Mouse (Mus musculus) brain, embryonic 14.5 days (tissue): Measurements from ENCODE around the gene Adarb2.

Experiments
- CTCF ChIP-seq: fragments of 200-500 bp; IDR thresholded peaks from 2 replicates; pipeline ENCODE4 v1.5.1; 2012; ENCODE audit warnings: inconsistent platforms, mild to moderate bottlenecking, moderate library complexity, borderline replicate concordance; ENCODE audit not compliant: insufficient read depth, insufficient read length; ENCODE audit errors: extremely low read depth
- POLR2A ChIP-seq: fragments of 200-500 bp; IDR thresholded peaks from 2 replicates; pipeline ENCODE4 v1.6.1; 2012; ENCODE audit warnings: mild to moderate bottlenecking, inconsistent platforms, borderline replicate concordance; ENCODE audit not compliant: poor library complexity, insufficient read depth, insufficient read length, severe bottlenecking; ENCODE audit errors: extremely low read depth

DNA sequence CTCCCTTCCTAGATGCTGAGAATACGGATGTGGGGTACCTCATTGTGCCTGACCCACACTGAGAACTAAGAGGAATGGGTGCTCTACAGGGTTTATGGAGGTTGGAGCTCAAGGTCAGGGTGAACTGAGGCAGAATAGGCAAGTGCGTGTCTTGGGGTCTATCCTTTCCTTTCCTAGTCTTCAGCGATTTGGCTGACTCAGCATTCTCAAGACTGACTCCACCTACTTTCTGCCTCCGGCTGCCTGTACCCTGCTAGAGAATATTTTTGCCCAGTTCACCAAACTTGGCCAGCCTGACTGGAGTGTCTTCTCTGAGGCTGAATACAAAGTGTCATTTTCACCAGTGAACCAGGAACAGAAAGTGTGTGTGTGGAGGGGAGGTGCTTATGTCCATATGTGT, 163.4 kb downstream of the Adarb2 start:
- no peak for TF ChIP-seq CTCF
- no peak for TF ChIP-seq POLR2A
